Mouse (Mus musculus) spleen, postnatal 36 days (tissue): ENCODE data around the gene Gm438.
"Not testable (repeated sequence)": the region's sequence is repeated elsewhere in the genome, so short reads cannot be mapped to it uniquely, and the experiment has no call there.

Source experiments
- DNase-seq, 2 experiments: peaks; one replicate each; pipeline ENCODE4 v3.0.0; 2022; ENCODE audit warnings: low spot score in 2 of 2, mixed read lengths in 1 of 2

The Gm438 gene

DNA sequence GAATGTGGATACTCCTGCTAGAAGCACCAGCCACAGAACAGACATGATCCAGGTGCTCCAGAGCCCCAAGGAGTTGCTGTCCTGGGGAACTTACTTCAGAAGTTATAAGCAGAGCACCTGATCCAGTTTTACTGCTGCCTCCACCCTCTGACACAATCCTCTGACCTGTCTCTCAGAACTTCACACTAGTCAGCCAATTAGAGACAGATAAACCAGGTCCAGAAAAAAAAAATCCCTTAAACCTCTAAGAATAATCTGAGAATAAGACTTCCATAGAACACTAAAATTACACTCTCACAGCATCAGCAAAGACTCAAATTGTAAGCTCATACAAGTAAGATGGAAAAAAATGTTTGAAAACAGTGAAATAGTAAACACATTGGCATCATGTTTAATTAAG lies at the start of gene Gm438:
Gene Gm438 (minus strand): TSS at position 101 of the 400 bp plus-strand sequence.
- DNase-seq: no peak

DNA sequence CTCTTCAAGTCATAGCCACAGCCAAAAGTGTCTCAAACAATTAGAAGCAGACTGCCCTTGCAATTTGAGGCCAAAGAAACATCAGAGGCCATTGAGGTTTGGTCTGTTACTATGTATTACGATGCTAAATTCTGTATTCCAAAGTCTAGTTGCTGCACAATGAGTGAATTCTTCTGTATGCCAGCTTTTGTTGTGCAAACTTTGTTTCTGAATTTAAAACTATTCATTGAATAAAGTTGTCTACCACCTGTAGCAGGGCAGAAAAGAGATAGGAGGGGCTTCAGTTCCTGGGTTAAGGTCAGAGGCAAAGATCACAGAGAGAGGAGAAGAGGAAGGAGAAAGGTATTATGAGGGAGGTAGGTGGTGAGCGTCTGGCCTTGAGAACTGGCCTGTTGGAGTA lies 38.3 kb upstream of the Gm438 start:
- no peak for DNase-seq

DNA sequence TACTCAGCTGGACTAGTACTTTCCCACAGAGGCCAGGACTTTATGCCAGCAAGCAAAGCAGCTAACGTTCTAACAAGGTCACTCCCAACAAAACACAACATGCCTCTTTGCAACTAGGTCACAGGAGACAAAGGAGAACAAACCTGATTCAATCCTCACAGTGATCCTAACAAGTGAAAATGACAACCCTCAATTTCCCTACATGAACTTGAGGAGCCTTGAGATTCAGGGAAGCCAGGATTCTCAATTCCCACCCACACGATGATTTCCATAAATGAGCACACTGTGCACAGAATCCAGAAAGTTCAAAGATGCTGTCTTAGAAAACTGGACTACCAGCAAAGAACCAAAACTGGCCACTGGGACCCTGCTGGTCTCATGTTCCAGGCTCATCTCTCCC lies 37.6 kb upstream of the Gm438 start:
- DNase-seq: no peak

DNA sequence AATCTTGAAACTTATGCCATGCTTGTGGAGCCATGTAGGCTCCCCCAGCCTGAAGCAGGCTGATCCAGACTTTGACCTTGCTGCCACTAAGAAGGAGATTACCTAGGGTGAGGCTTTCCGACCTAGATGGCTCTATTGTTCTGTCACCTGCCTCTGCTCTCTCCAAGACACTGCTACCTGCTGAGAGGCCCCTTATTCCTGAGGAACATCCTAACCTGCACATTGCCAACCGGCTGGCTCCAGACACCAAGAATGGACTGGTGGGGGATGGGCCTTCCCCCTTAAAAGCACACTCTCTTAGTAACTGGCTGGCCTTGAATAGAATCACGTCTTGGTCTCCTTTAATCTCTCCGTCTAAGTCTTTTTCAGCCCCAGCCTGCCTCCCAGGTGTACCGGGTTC lies 20.8 kb upstream of the Gm438 start:
- DNase-seq: not testable (repeated sequence)

- DNase-seq: no peak
These were observed 17.2 kb upstream of the Gm438 start for GRCm38 (mm10) chr4:144803633-144804032.

DNA sequence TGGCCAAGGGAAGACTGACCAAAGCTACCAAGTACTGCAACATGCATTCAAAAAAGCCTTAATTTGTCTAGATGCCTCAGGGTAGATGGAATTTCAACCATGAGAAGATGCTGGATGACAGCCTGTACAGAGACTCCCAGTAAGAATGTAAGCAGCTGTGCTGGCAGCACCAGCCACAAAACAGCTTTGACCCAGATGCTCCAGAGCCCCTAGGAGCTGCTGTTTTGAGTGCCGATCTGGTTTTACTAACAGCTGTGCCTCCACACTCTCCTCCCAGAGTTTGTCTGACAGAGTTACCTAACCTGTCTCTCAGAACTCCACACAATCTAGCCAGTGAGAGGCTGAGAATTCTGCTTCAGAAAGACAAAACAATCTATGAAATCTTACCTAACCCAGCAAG lies 3.8 kb upstream of the Gm438 start:
- no peak for DNase-seq

GRCm38 (mm10) chr4:144782476-144783197 lies 3.7 kb downstream of the Gm438 start:
- no peak for DNase-seq

DNA sequence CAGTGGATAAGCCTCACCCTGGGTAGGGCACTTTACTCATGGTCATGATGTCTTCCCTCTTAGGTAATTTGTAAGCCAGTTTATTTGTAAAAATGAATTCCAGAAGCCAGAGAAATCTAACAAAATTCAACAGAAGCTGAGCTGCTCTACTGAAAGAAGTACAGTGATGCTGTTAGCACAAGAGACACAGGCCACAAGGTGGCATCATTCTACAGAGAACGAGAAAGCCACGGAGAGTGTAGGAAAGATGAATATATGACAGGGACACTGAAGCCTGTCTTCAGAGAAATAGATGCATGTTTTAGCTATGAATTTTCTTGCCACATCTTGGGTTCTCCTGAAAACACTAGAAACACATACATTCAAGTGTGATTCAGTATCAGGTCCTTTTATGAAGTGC lies 20.7 kb downstream of the Gm438 start:
- DNase-seq: no peak

DNA sequence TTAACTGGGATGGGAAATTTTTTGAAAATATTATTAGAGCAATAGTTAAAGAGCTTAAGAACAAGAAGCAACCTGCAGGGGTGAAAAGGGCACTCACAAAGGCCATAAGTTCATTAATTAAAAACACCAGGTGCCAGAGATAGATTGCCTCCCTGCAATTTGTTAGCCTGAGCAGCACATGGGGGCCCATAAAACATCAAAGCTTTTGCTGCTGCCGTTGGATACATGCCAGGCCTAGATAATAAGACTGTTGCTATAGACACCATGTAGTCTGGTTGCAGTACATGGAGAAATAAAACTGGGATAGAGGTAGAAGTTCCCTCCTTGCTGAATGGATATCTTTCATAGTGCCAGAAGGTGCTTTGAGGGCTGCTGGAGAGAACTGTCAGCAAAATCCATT lies 37.2 kb downstream of the Gm438 start:
- DNase-seq: no peak
